Mouse (Mus musculus) MEL (cell line): ENCODE data around the gene Usp5. TPM values are rescaled to one million over a fixed set of nuclear protein-coding genes. Genes with fewer than 3 reads are reported as not detected.

Source experiments
- DNase-seq: peaks from one replicate; pipeline ENCODE4 v3.0.0; 2011; ENCODE audit warnings: low read depth, low spot score
- H3K27ac ChIP-seq: 2 replicates; pipeline ENCODE4 v1.5.1; 2012; ENCODE audit warnings: low read depth, mild to moderate bottlenecking, control low read depth, low read length, moderate library complexity; ENCODE audit not compliant: control insufficient read depth
- H3K27me3 ChIP-seq, 2 experiments: fragments of 150-350 bp in 1 of 2; sonication (generic) in 1 of 2; 2 replicates each; pipeline ENCODE4 v1.6.1; 2012; ENCODE audit warnings: low read length in 2 of 2, mild to moderate bottlenecking in 2 of 2, improper control_type of control experiment in 1 of 2, moderate library complexity in 1 of 2; ENCODE audit not compliant: insufficient read depth in 2 of 2, control insufficient read depth in 1 of 2
- H3K36me3 ChIP-seq, 2 experiments: 2 replicates each; pipeline ENCODE4 v1.6.1; 2012 to 2014; ENCODE audit warnings: low read length in 2 of 2, improper control_type of control experiment in 1 of 2, inconsistent platforms in 1 of 2, mild to moderate bottlenecking in 1 of 2; ENCODE audit not compliant: insufficient read depth in 2 of 2, control insufficient read depth in 1 of 2
- H3K4me1 ChIP-seq, 2 experiments: fragments of 150-350 bp in 1 of 2; sonication (generic) in 1 of 2; 2 replicates each; pipeline ENCODE4 v1.6.1; 2012; ENCODE audit warnings: low read length in 2 of 2, improper control_type of control experiment in 1 of 2, mild to moderate bottlenecking in 1 of 2; ENCODE audit not compliant: insufficient read depth in 2 of 2, control insufficient read depth in 1 of 2
- H3K4me3 ChIP-seq, 2 experiments: fragments of 150-350 bp in 1 of 2; sonication (generic) in 1 of 2; 2 replicates each; pipeline ENCODE4 v1.5.1; 2012; ENCODE audit warnings: low read depth in 2 of 2, low read length in 2 of 2, mild to moderate bottlenecking in 2 of 2, moderate library complexity in 2 of 2, control low read depth in 1 of 2, improper control_type of control experiment in 1 of 2; ENCODE audit not compliant: control insufficient read depth in 1 of 2, insufficient read depth in 1 of 2
- H3K79me2 ChIP-seq: 2 replicates; pipeline ENCODE4 v1.6.1; 2012; ENCODE audit warnings: mild to moderate bottlenecking, low read length, moderate library complexity; ENCODE audit not compliant: control insufficient read depth, poor library complexity, insufficient read depth
- H3K9ac ChIP-seq: 2 replicates; pipeline ENCODE4 v1.6.1; 2012; ENCODE audit warnings: low read depth, mild to moderate bottlenecking, control low read depth, low read length, moderate library complexity; ENCODE audit not compliant: control insufficient read depth, poor library complexity, severe bottlenecking
- H3K9me3 ChIP-seq: fragments of 150-350 bp; sonication (generic); replicated peaks from 2 replicates; pipeline ENCODE4 v1.6.1; 2012; ENCODE audit warnings: mild to moderate bottlenecking, low read length, improper control_type of control experiment, moderate library complexity; ENCODE audit not compliant: insufficient read depth
- BHLHE40 ChIP-seq: IDR thresholded peaks from 2 replicates; pipeline ENCODE4 v1.6.1; 2012; ENCODE audit warnings: low read depth, mild to moderate bottlenecking, inconsistent platforms, low read length, improper control_type of control experiment, borderline replicate concordance
- CHD1 ChIP-seq: IDR thresholded peaks from 2 replicates; pipeline ENCODE4 v1.6.1; 2012; ENCODE audit warnings: low read depth, mild to moderate bottlenecking, inconsistent platforms, low read length, improper control_type of control experiment
- CHD2 ChIP-seq: IDR thresholded peaks from 2 replicates; pipeline ENCODE4 v1.6.1; 2011; ENCODE audit warnings: low read length, improper control_type of control experiment
- CTCF ChIP-seq, 3 experiments: IDR thresholded peaks in 2 of 3; conservative IDR thresholded peaks in 1 of 3; 2 replicates each; pipeline ENCODE4 v1.5.1; 2011 to 2012; ENCODE audit warnings: low read length in 3 of 3, low read depth in 2 of 3, mild to moderate bottlenecking in 2 of 3, improper control_type of control experiment in 1 of 3, inconsistent platforms in 1 of 3, mixed read lengths in 1 of 3, moderate library complexity in 1 of 3; ENCODE audit not compliant: control insufficient read depth in 1 of 3, insufficient read depth in 1 of 3, poor library complexity in 1 of 3, severe bottlenecking in 1 of 3
- ELF1 ChIP-seq: IDR thresholded peaks from 2 replicates; pipeline ENCODE4 v1.6.1; 2014; ENCODE audit warnings: low read depth, mild to moderate bottlenecking, inconsistent platforms, low read length, improper control_type of control experiment, moderate library complexity
- EP300 ChIP-seq, 2 experiments: IDR thresholded peaks; 2 replicates each; pipeline ENCODE4 v1.6.1; 2011; ENCODE audit warnings: improper control_type of control experiment in 2 of 2, low read length in 2 of 2, low read depth in 1 of 2, mild to moderate bottlenecking in 1 of 2
- ETS1 ChIP-seq: IDR thresholded peaks from 2 replicates; pipeline ENCODE4 v1.6.1; 2012; ENCODE audit warnings: low read depth, mild to moderate bottlenecking, inconsistent platforms, low read length, improper control_type of control experiment, moderate library complexity
- GATA1 ChIP-seq: IDR thresholded peaks from 2 replicates; pipeline ENCODE4 v1.6.1; 2011; ENCODE audit warnings: low read depth, low read length, improper control_type of control experiment
- JUND ChIP-seq: IDR thresholded peaks from 2 replicates; pipeline ENCODE4 v1.6.1; 2011; ENCODE audit warnings: low read depth, mild to moderate bottlenecking, improper control_type of control experiment, low read length
- KAT2A ChIP-seq: conservative IDR thresholded peaks from 2 replicates; pipeline ENCODE4 v1.6.1; 2012; ENCODE audit warnings: low read depth, low read length, improper control_type of control experiment, inconsistent platforms
- MAX ChIP-seq: IDR thresholded peaks from 2 replicates; pipeline ENCODE4 v1.6.1; 2011; ENCODE audit warnings: low read length, improper control_type of control experiment
- MYC ChIP-seq: IDR thresholded peaks from 2 replicates; pipeline ENCODE4 v1.6.1; 2011; ENCODE audit warnings: low read depth, mild to moderate bottlenecking, low read length, improper control_type of control experiment, moderate library complexity
- NELFE ChIP-seq: IDR thresholded peaks from 2 replicates; pipeline ENCODE4 v1.6.1; 2011; ENCODE audit warnings: low read depth, low read length, improper control_type of control experiment
- NRF1 ChIP-seq: IDR thresholded peaks from 2 replicates; pipeline ENCODE4 v1.6.1; 2014; ENCODE audit warnings: low read depth, mild to moderate bottlenecking, inconsistent platforms, low read length, improper control_type of control experiment, moderate library complexity; ENCODE audit not compliant: poor library complexity, insufficient read depth, severe bottlenecking
- POLR2AphosphoS2 ChIP-seq: IDR thresholded peaks from 2 replicates; pipeline ENCODE4 v1.6.1; 2011; ENCODE audit warnings: low read length, improper control_type of control experiment
- POLR2AphosphoS5 ChIP-seq: IDR thresholded peaks from 2 replicates; pipeline ENCODE4 v1.6.1; 2012; ENCODE audit warnings: low read depth, borderline replicate concordance, mild to moderate bottlenecking, inconsistent platforms, low read length, moderate library complexity, mixed read lengths
- RCOR1 ChIP-seq: IDR thresholded peaks from 2 replicates; pipeline ENCODE4 v1.6.1; 2012; ENCODE audit warnings: low read depth, mild to moderate bottlenecking, inconsistent platforms, low read length, improper control_type of control experiment
- SIN3A ChIP-seq: IDR thresholded peaks from 2 replicates; pipeline ENCODE4 v1.6.1; 2012; ENCODE audit warnings: low read length, improper control_type of control experiment, inconsistent platforms
- SMC3 ChIP-seq: IDR thresholded peaks from 2 replicates; pipeline ENCODE4 v1.6.1; 2011; ENCODE audit warnings: low read depth, low read length, improper control_type of control experiment
- TBP ChIP-seq: IDR thresholded peaks from 2 replicates; pipeline ENCODE4 v1.8.0; 2011; ENCODE audit warnings: low read depth, low read length, improper control_type of control experiment
- ZMIZ1 ChIP-seq: IDR thresholded peaks from 2 replicates; pipeline ENCODE4 v1.6.1; 2012; ENCODE audit warnings: low read depth, mild to moderate bottlenecking, inconsistent platforms, low read length, improper control_type of control experiment, moderate library complexity
- polyA plus RNA-seq, 2 experiments: library from polyadenylated mRNA; stranded (reverse) in 1 of 2; unstranded in 1 of 2; fragments of >175 nt in 1 of 2; fragments of >200 nt in 1 of 2; gene quantifications; 2 replicates each; pipeline versions ENCODE4 v1.2.1 to v1.2.4; 2012; ENCODE audit warnings: low replicate concordance in 2 of 2, low read depth in 1 of 2; ENCODE audit not compliant: insufficient read length in 2 of 2, insufficient read depth in 1 of 2, missing spikeins in 1 of 2
- total RNA-seq: library from RNA; depleted of rRNA; stranded (reverse); fragments of 300-350 nt; gene quantifications from 2 replicates; pipeline ENCODE4 v1.2.3, GENCODE M21; 2012

Gene Usp5
- total and polyA plus RNA-seq, 3 experiments, result 102 to 129 TPM; not detected in 1

DNA sequence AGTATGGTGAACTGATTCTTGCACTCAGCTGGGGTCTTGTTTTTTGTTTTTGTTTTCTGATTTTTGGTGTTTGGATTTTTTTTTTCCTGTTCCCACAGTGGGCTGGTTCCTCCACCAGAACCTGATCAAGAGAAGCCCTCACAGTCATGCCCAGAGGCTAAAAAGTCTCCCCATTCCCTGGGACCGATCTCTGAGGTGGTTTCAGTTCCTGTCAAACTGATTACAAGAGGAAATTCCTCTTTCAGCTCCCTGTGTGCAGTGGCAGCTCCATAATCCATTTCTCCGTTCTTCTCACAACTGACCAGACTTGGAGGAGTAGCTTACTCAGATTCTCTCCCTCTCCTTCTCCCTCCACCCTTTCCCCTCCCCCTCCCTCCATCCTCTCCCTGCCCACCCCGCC lies 45.1 kb upstream of the Usp5 start:
- no peaks in the 10 kb centered on the region for H3K36me3 ChIP-seq
- H3K9me3 ChIP-seq, result no peaks in the 10 kb centered on the region
- H3K4me3 ChIP-seq, result no peak overlapping the region
- TF ChIP-seq ETS1 (no peak), POLR2AphosphoS2 (no peak), JUND (no peak), BHLHE40 (no peak), GATA1 (no peak), POLR2AphosphoS5 (no peak), MYC (no peak), TBP (no peak), ELF1 (no peak), CTCF (IDR thresholded peaks at IDR 0.05 in 2 of 3, conservative IDR thresholded peaks at IDR 0.05 in 1 of 3; ENCODE audit: control insufficient read depth in 1 of 3, insufficient read depth in 1 of 3, low read depth in 2 of 3, low read length in 3 of 3, poor library complexity in 1 of 3, severe bottlenecking in 1 of 3) (no peak), RCOR1 (no peak), SIN3A (no peak), NRF1 (no peak), CHD2 (no peak), ZMIZ1 (no peak), MAX (no peak)
- no peak overlapping the region for H3K27ac ChIP-seq
- H3K27me3 ChIP-seq, result peaks cover 30 to 34% of the 10 kb centered on the region in 2 experiments
- H3K4me1 ChIP-seq, result no peaks in the 10 kb centered on the region
- H3K9ac ChIP-seq, result no peak overlapping the region
- DNase-seq, result no peak
- H3K79me2 ChIP-seq, result no peaks in the 10 kb centered on the region

DNA sequence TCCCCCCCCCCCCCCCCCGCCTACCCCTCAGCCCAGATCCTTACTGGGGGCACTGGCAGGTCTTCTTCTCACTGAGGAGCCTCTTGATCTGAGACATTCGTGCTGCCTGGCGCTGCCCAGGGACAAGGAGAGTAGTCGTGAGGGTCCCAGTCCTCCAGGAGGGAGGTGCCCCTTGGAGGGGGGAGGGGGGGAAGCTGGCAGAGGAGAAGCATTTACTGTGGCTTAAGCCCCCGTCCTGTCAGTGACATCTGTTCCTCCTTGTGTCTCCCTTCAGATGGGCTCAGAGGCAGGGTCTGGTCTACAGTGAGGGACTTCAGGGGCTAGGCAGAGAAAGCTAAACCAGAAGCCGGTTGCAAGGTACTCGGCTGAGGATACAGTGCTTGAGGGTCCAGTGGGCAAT lies 37.3 kb upstream of the Usp5 start:
- TF ChIP-seq KAT2A (no peak), CHD1 (no peak), POLR2AphosphoS5 (no peak), GATA1 (no peak), NELFE (no peak), ELF1 (no peak), EP300 (IDR thresholded peaks at IDR 0.05; ENCODE audit: low read depth in 1 of 2, low read length in 2 of 2) (no peak), TBP (no peak), NRF1 (no peak), SMC3 (no peak)
- TF ChIP-seq, all 39 proteins: peak for 0
- H3K4me1 ChIP-seq, result no peaks in the 10 kb centered on the region; a peak in 2 of 4 replicates

More for the DNA sequence above, 37.3 kb upstream of the Usp5 start:
- no peaks in the 10 kb centered on the region for H3K79me2 ChIP-seq
- no peaks in the 10 kb centered on the region for H3K36me3 ChIP-seq
- DNase-seq, result no peak
- no peaks in the 10 kb centered on the region for H3K9me3 ChIP-seq
- no peak overlapping the region for H3K27ac ChIP-seq
- peaks cover 13 to 30% of the 10 kb centered on the region in 2 experiments for H3K27me3 ChIP-seq
- H3K9ac ChIP-seq, result no peak overlapping the region
- no peak overlapping the region for H3K4me3 ChIP-seq
